Mouse (Mus musculus): Measurements from ENCODE around the gene Zfp324. TPM values are rescaled to one million over a fixed set of nuclear protein-coding genes. Genes with fewer than 3 reads are reported as not detected.

Zfp324 gene
- total and polyA plus RNA-seq, 3 experiments, result 2.3 to 3.6 (median 2.6) TPM

DNA sequence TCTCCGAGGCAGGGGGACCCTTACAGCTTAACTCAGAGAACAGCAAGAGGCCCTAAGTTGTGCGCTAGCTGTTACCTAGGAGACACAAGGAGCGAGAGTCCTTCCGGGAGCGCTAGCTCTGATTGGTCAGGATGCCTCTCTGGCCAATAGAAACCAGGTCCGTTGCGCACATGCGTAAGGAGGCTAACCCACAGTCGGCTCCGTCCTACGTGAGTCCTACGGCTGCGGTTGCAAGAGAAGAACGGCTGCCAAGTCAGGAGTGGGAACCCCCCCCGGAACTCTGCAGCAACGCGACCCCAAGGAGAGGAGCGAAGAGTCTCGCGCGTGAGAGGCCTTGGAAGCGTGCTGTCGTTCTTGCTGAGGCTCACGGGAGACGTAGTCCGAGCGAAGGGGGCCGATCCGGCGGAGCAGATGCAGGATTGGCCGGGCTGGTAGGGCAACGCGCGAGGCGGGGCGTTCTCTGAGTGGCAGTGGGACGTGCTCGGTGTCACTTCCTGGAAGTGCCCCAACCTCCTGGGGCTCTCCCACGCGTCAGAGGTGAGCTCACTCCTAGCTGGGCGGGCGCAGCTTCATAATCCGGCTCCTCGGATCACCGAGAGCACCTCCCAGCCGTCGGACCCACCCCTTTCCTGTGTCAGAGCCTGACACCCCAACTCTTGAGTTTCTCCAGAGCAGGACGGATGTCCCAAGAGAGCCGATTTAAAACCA is 12.2 kb downstream of the Zfp324 start, which contains the start of gene Zfp446:
Zfp446 (plus strand) TSS at position 167 of the 708 bp plus-strand sequence.
- intact Hi-C loops (cut with DNase I), result loop anchor here (1.0 to 5.0 kb wide), 3 partner anchors 29 to 56 kb away; partner anchors contain the start of gene Rps5
- peaks cover 3% of the 10 kb centered on the region for H3K4me1 ChIP-seq (ENCODE audit: control insufficient read depth, insufficient read depth, low read length)
- H3K4me3 ChIP-seq, result peak within 1 kb of the TSS; percentile 73
- H3K9ac ChIP-seq (ENCODE audit: low read depth, low read length), result peak within 1 kb of the TSS; percentile 83
- TF ChIP-seq CTCF (IDR thresholded peaks at IDR 0.05), result no peak
- TF ChIP-seq EP300 (IDR thresholded peaks at IDR 0.05; ENCODE audit: insufficient read depth, low read depth, low read length), result peak; percentile 82
- peak; percentile 93 for TF ChIP-seq POLR2A (IDR thresholded peaks at IDR 0.05; ENCODE audit: insufficient read depth, low read depth, low read length)
- under 1% methylated on average over 49 of the region's 49 CpGs for WGBS
- no peaks in the 10 kb centered on the region for H3K27me3 ChIP-seq (ENCODE audit: control insufficient read depth, insufficient read depth, low read length)
- peak within 1 kb of the TSS; percentile 99 for H3K27ac ChIP-seq
- no peaks in the 10 kb centered on the region for H3K36me3 ChIP-seq (ENCODE audit: control insufficient read depth, insufficient read depth, low read length)
- DNase-seq, result peak; percentile 97 to 100
- no peaks in the 10 kb centered on the region for H3K79me2 ChIP-seq (replicated peaks; ENCODE audit: control insufficient read depth, insufficient read depth, low read length)

- no peak for DNase-seq
These were observed 13.5 kb downstream of the Zfp324 start for GRCm38 (mm10) chr7:12978931-12979722.

GRCm38 (mm10) chr7:12979776-12980175 is 14.1 kb downstream of the Zfp324 start:
- TF ChIP-seq POLR2A (IDR thresholded peaks at IDR 0.05; ENCODE audit: insufficient read depth, low read depth, low read length) (no peak), CTCF (IDR thresholded peaks at IDR 0.05) (no peak), EP300 (IDR thresholded peaks at IDR 0.05; ENCODE audit: insufficient read depth, low read depth, low read length) (no peak)
- DNase-seq, result no peak
- no peaks in the 10 kb centered on the region for H3K36me3 ChIP-seq (ENCODE audit: control insufficient read depth, insufficient read depth, low read length)
- WGBS, result 59% methylated on average over 6 of the region's 6 CpGs
- intact Hi-C loops (cut with DNase I), result loop anchor here (2.0 to 5.0 kb wide), 2 partner anchors 31 to 57 kb away; partner anchors contain the start of gene Rps5
- peaks cover 3% of the 10 kb centered on the region for H3K4me1 ChIP-seq (ENCODE audit: control insufficient read depth, insufficient read depth, low read length)
- no peaks in the 10 kb centered on the region for H3K27me3 ChIP-seq (ENCODE audit: control insufficient read depth, insufficient read depth, low read length)
- no peak overlapping the region for H3K9ac ChIP-seq (ENCODE audit: low read depth, low read length)
- no peaks in the 10 kb centered on the region for H3K79me2 ChIP-seq (replicated peaks; ENCODE audit: control insufficient read depth, insufficient read depth, low read length)
- H3K27ac ChIP-seq, result no peak overlapping the region
- no peak overlapping the region for H3K4me3 ChIP-seq

More at GRCm38 (mm10) chr7:12978931-12979722, 13.5 kb downstream of the Zfp324 start:
- Histone ChIP-seq H3K27ac (peak overlapping the region; percentile 99), H3K27me3 (ENCODE audit: control insufficient read depth, insufficient read depth, low read length) (no peaks in the 10 kb centered on the region), H3K4me1 (ENCODE audit: control insufficient read depth, insufficient read depth, low read length) (peaks cover 3% of the 10 kb centered on the region), H3K9ac (ENCODE audit: low read depth, low read length) (no peak overlapping the region), H3K79me2 (replicated peaks; ENCODE audit: control insufficient read depth, insufficient read depth, low read length) (no peaks in the 10 kb centered on the region), H3K36me3 (ENCODE audit: control insufficient read depth, insufficient read depth, low read length) (no peaks in the 10 kb centered on the region), H3K4me3 (no peak overlapping the region)
- WGBS, result 53% methylated on average over 18 of the region's 18 CpGs
- no peak for TF ChIP-seq CTCF (IDR thresholded peaks at IDR 0.05)
- TF ChIP-seq POLR2A (IDR thresholded peaks at IDR 0.05; ENCODE audit: insufficient read depth, low read depth, low read length), result no peak
- TF ChIP-seq EP300 (IDR thresholded peaks at IDR 0.05; ENCODE audit: insufficient read depth, low read depth, low read length), result no peak
- intact Hi-C loops (cut with DNase I), result loop anchor here (1.0 to 5.0 kb wide), 3 partner anchors 30 to 57 kb away; partner anchors contain the start of gene Rps5

DNA sequence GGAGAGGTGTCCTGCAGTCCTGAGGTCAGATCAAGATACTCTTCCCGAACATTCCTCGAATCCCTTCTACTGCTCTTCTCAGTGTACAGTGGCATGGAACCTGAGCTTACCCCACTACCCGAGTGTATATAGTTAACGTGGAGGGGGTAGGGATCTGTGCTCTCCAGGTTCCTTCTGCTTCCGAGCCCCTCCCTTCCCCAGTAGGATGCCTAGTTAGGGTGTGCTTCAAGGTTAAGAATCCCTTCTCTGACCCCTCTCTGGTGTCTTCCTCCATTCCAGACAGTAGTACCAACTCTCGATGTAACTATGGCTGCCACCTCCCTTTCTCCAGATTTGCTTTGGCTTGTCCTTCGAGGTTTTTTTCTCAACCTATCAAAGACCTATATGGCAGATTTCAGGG is 14.7 kb downstream of the Zfp324 start:
- Histone ChIP-seq H3K4me3 (no peak overlapping the region), H3K79me2 (replicated peaks; ENCODE audit: control insufficient read depth, insufficient read depth, low read length) (no peaks in the 10 kb centered on the region), H3K9ac (ENCODE audit: low read depth, low read length) (no peak overlapping the region), H3K27me3 (ENCODE audit: control insufficient read depth, insufficient read depth, low read length) (no peaks in the 10 kb centered on the region), H3K4me1 (ENCODE audit: control insufficient read depth, insufficient read depth, low read length) (peaks cover 3% of the 10 kb centered on the region), H3K27ac (no peak overlapping the region), H3K36me3 (ENCODE audit: control insufficient read depth, insufficient read depth, low read length) (no peaks in the 10 kb centered on the region)
- 84% methylated on average over 7 of the region's 7 CpGs for WGBS
- DNase-seq, result no peak
- no peak for TF ChIP-seq POLR2A (IDR thresholded peaks at IDR 0.05; ENCODE audit: insufficient read depth, low read depth, low read length)
- no peak for TF ChIP-seq EP300 (IDR thresholded peaks at IDR 0.05; ENCODE audit: insufficient read depth, low read depth, low read length)
- no peak for TF ChIP-seq CTCF (IDR thresholded peaks at IDR 0.05)
- intact Hi-C loops (cut with DNase I), result no loop called here

DNA sequence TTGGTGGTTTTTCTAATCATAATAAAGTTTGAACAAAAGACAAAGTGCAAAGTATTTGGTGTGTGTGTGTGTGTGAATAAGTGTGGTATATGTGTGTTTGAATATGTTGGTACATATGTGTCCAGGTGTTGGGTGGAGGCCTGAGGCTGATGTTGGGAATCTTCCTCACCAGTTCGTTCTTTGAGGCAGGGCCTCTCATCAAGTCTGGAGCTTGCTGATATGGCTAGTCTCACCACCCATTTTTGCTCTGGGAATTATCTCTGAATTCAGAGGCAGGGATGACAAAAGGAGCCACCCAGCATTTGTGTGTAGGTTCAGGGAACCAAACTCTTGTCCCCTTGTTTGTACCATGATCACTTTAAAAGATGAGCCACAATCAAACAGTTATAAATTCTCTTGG is 20.1 kb downstream of the Zfp324 start:
- H3K4me1 ChIP-seq (ENCODE audit: control insufficient read depth, insufficient read depth, low read length), result no peaks in the 10 kb centered on the region
- H3K79me2 ChIP-seq (replicated peaks; ENCODE audit: control insufficient read depth, insufficient read depth, low read length), result no peaks in the 10 kb centered on the region
- H3K27ac ChIP-seq, result no peak overlapping the region
- intact Hi-C loops (cut with DNase I), result no loop called here
- WGBS, result 77% methylated on average over 1 of the region's 1 CpGs
- no peak for DNase-seq
- H3K9ac ChIP-seq (ENCODE audit: low read depth, low read length), result no peak overlapping the region
- TF ChIP-seq EP300 (IDR thresholded peaks at IDR 0.05; ENCODE audit: insufficient read depth, low read depth, low read length) (no peak), POLR2A (IDR thresholded peaks at IDR 0.05; ENCODE audit: insufficient read depth, low read depth, low read length) (no peak), CTCF (IDR thresholded peaks at IDR 0.05) (no peak)
- H3K36me3 ChIP-seq (ENCODE audit: control insufficient read depth, insufficient read depth, low read length), result no peaks in the 10 kb centered on the region
- H3K4me3 ChIP-seq, result no peak overlapping the region
- H3K27me3 ChIP-seq (ENCODE audit: control insufficient read depth, insufficient read depth, low read length), result no peaks in the 10 kb centered on the region

Measured in heart, adult 2 months (tissue).